Mouse (Mus musculus): ENCODE data around the gene Ces1d. TPM values are rescaled to one million over a fixed set of nuclear protein-coding genes. Genes with fewer than 3 reads are reported as not detected.

The Ces1d gene
- total and polyA plus RNA-seq, 3 experiments: not detected

DNA sequence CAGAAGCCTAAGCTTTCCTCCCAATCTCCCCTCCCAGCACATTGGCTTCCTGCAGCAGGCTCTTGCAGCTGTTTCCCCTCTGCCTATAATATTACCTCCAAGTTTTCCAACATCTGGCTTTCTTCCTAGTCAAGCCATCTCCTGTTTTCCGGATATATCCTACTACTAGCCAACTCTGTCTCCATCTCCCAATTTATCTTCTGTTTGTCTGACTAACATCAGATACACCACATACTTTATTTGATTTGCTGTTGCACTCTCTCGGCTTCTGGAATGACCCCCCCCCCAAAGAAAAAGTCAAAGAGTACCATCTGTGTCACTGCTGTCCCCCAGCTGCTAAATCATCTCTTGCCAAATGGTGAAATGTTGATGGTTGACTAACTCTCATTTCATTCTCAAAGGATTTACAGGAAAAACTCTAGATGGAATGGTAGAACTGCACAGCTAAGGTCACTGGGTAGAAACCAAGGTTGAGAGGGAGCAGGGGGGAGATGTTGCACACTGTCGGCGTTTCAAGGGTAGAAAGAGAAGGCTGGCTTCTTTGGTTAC lies 17.0 kb downstream of the Ces1d start:
- peaks cover 0 to 7% of the 10 kb centered on the region in 2 experiments; a peak in 1 of 4 replicates for H3K4me1 ChIP-seq (ENCODE audit: control insufficient read depth in 1 of 2, insufficient read depth in 2 of 2)
- dilution Hi-C loops (cut with MboI; ENCODE audit: extremely low pct_ligation_motif_present, extremely low pct_unique_long_range_greater_than_20kb, low sequenced_read_pairs): no loop called here
- TF ChIP-seq BHLHE40 (IDR thresholded peaks at IDR 0.05; ENCODE audit: low read depth, low read length): no peak
- TF ChIP-seq GABPA (IDR thresholded peaks at IDR 0.05; ENCODE audit: insufficient replicate concordance, low read depth, low read length): no peak
- no peak for TF ChIP-seq MAFK (IDR thresholded peaks at IDR 0.05; ENCODE audit: insufficient replicate concordance, low read length)
- TF ChIP-seq NRF1 (IDR thresholded peaks at IDR 0.05; ENCODE audit: low read depth, low read length): no peak
- no peak for TF ChIP-seq SMC3 (IDR thresholded peaks at IDR 0.05; ENCODE audit: low read depth, low read length)
- TF ChIP-seq TCF12 (IDR thresholded peaks at IDR 0.05; ENCODE audit: low read depth, low read length): no peak
- TF ChIP-seq E2F4 (IDR thresholded peaks at IDR 0.05; ENCODE audit: insufficient replicate concordance, low read depth, low read length): no peak
- TF ChIP-seq RAD21 (IDR thresholded peaks at IDR 0.05; ENCODE audit: low read depth, low read length): no peak
- no peak for TF ChIP-seq ZMIZ1 (IDR thresholded peaks at IDR 0.05; ENCODE audit: low read depth, low read length)
- TF ChIP-seq USF2 (conservative IDR thresholded peaks at IDR 0.05; ENCODE audit: low read depth, low read length): no peak
- no peak for TF ChIP-seq ZNF384 (IDR thresholded peaks at IDR 0.05; ENCODE audit: low read depth, low read length)
- TF ChIP-seq IRF4 (IDR thresholded peaks at IDR 0.05; ENCODE audit: low read depth, low read length): no peak
- no peak for TF ChIP-seq ZKSCAN1 (IDR thresholded peaks at IDR 0.05; ENCODE audit: borderline replicate concordance, low read depth, low read length)
- TF ChIP-seq KAT2A (IDR thresholded peaks at IDR 0.05; ENCODE audit: insufficient replicate concordance, low read length): no peak
- no peak for TF ChIP-seq ETS1 (conservative IDR thresholded peaks at IDR 0.05; ENCODE audit: low read depth, low read length)
- no peak for TF ChIP-seq CHD1 (IDR thresholded peaks at IDR 0.05; ENCODE audit: low read depth, low read length)
- no peak for TF ChIP-seq ELF1 (IDR thresholded peaks at IDR 0.05; ENCODE audit: low read depth, low read length)
- no peak for TF ChIP-seq ZC3H11A (IDR thresholded peaks at IDR 0.05; ENCODE audit: low read depth, low read length)
- H3K36me3 ChIP-seq (replicated peaks in 1 of 2; ENCODE audit: control insufficient read depth in 1 of 2, insufficient read depth in 1 of 2, low read length in 1 of 2): no peaks in the 10 kb centered on the region
- H3K9ac ChIP-seq (ENCODE audit: insufficient read depth, low read depth): no peak overlapping the region
- H3K79me2 ChIP-seq (replicated peaks; ENCODE audit: control insufficient read depth, extremely low read depth, insufficient read depth, poor library complexity, severe bottlenecking): no peaks in the 10 kb centered on the region
- H3K27ac ChIP-seq (ENCODE audit: insufficient read depth, low read depth): no peak overlapping the region
- H3K27me3 ChIP-seq (replicated peaks): no peaks in the 10 kb centered on the region
- no peak for DNase-seq (ENCODE audit: extremely low read depth)
- no peak overlapping the region for H3K4me2 ChIP-seq (ENCODE audit: insufficient read depth, low read depth, poor library complexity, severe bottlenecking)
- in situ Hi-C loops (cut with MboI; ENCODE audit: low pct_ligation_motif_present, low pct_unique_long_range_greater_than_20kb, low sequenced_read_pairs): no loop called here
- no peak overlapping the region for H3K4me3 ChIP-seq (replicated peaks in 1 of 3; ENCODE audit: low read depth in 2 of 3, low read length in 2 of 3, poor library complexity in 1 of 3)
- no peaks in the 10 kb centered on the region for H3K9me3 ChIP-seq (replicated peaks; ENCODE audit: low read length)

DNA sequence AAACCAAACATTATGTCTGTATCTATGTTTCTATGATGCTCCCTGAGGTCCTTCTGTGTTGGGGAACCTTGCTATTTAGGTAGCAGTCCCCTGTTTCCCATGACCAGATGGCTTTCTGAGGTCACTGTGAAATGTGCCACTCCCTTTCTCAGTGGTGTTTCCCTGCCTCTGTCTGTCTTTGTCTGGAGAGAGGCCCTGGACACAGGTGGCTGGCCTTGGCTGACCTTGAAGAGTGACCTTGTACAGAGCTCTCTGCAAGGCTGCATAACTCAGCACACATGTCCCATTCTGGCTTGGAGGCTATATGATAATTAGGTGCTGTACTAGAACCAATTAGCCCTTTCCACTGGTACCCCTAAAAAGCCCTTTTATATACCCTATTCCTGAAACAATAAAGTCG lies 21.0 kb downstream of the Ces1d start:
- dilution Hi-C loops (cut with MboI; ENCODE audit: extremely low pct_ligation_motif_present, extremely low pct_unique_long_range_greater_than_20kb, low sequenced_read_pairs) (no loop called here), in situ Hi-C loops (cut with MboI; ENCODE audit: low pct_ligation_motif_present, low pct_unique_long_range_greater_than_20kb, low sequenced_read_pairs) (no loop called here)
- Histone ChIP-seq H3K27me3 (replicated peaks) (no peaks in the 10 kb centered on the region), H3K4me1 (ENCODE audit: control insufficient read depth in 1 of 2, insufficient read depth in 2 of 2) (peaks cover 0 to 20% of the 10 kb centered on the region in 2 experiments; a peak in 2 of 4 replicates), H3K79me2 (replicated peaks; ENCODE audit: control insufficient read depth, extremely low read depth, insufficient read depth, poor library complexity, severe bottlenecking) (no peaks in the 10 kb centered on the region), H3K36me3 (replicated peaks in 1 of 2; ENCODE audit: control insufficient read depth in 1 of 2, insufficient read depth in 1 of 2, low read length in 1 of 2) (no peaks in the 10 kb centered on the region), H3K9ac (ENCODE audit: insufficient read depth, low read depth) (no peak overlapping the region), H3K4me3 (replicated peaks in 1 of 3; ENCODE audit: low read depth in 2 of 3, low read length in 2 of 3, poor library complexity in 1 of 3) (no peak overlapping the region), H3K27ac (ENCODE audit: insufficient read depth, low read depth) (no peak overlapping the region), H3K4me2 (ENCODE audit: insufficient read depth, low read depth, poor library complexity, severe bottlenecking) (no peak overlapping the region), H3K9me3 (replicated peaks; ENCODE audit: low read length) (no peaks in the 10 kb centered on the region)
- TF ChIP-seq USF2 (conservative IDR thresholded peaks at IDR 0.05; ENCODE audit: low read depth, low read length) (no peak), ELF1 (IDR thresholded peaks at IDR 0.05; ENCODE audit: low read depth, low read length) (no peak), POLR2AphosphoS2 (IDR thresholded peaks at IDR 0.05; ENCODE audit: low read depth, low read length) (no peak), MAFK (IDR thresholded peaks at IDR 0.05; ENCODE audit: insufficient replicate concordance, low read length) (no peak), KAT2A (IDR thresholded peaks at IDR 0.05; ENCODE audit: insufficient replicate concordance, low read length) (no peak), SIN3A (IDR thresholded peaks at IDR 0.05; ENCODE audit: low read length) (no peak), MAX (IDR thresholded peaks at IDR 0.05; ENCODE audit: low read length) (no peak), USF1 (IDR thresholded peaks at IDR 0.05; ENCODE audit: low read depth, low read length) (no peak), UBTF (IDR thresholded peaks at IDR 0.05; ENCODE audit: low read depth, low read length) (no peak)
- DNase-seq (ENCODE audit: extremely low read depth): no peak

Measured in CH12.LX (cell line).